Mouse (Mus musculus) intestine, embryonic 15.5 days (tissue): Measurements from ENCODE around the gene Gm20388. TPM values are rescaled to one million over a fixed set of nuclear protein-coding genes. Genes with fewer than 3 reads are reported as not detected.

Experiments used
- ATAC-seq: fragments of 200-750 bp; cut with Nextera tagmentation; 2 replicates; pipeline ENCODE4 v1.8.0; 2017; ENCODE audit warnings: moderate TSS enrichment, moderate library complexity
- H3K27ac ChIP-seq: fragments of 300-500 bp; sonication (generic); 2 replicates; pipeline ENCODE4 v1.5.1; 2015; ENCODE audit warnings: mild to moderate bottlenecking, inconsistent platforms
- H3K27me3 ChIP-seq: fragments of 300-500 bp; sonication (generic); replicated peaks from 2 replicates; pipeline ENCODE4 v1.6.1; 2015; ENCODE audit warnings: inconsistent platforms
- H3K36me3 ChIP-seq: fragments of 300-500 bp; sonication (generic); 2 replicates; pipeline ENCODE4 v1.6.1; 2015; ENCODE audit warnings: inconsistent platforms
- H3K4me1 ChIP-seq: fragments of 300-500 bp; sonication (generic); replicated peaks from 2 replicates; pipeline ENCODE4 v1.6.1; 2015; ENCODE audit warnings: inconsistent platforms
- H3K4me2 ChIP-seq: fragments of 300-500 bp; sonication (generic); replicated peaks from 2 replicates; pipeline ENCODE4 v1.6.1; 2015; ENCODE audit warnings: mild to moderate bottlenecking, inconsistent platforms
- H3K4me3 ChIP-seq: fragments of 300-500 bp; sonication (generic); replicated peaks from 2 replicates; pipeline ENCODE4 v1.5.1; 2015; ENCODE audit warnings: inconsistent platforms
- H3K9ac ChIP-seq: fragments of 300-500 bp; sonication (generic); 2 replicates; pipeline ENCODE4 v1.6.1; 2015; ENCODE audit warnings: inconsistent platforms
- H3K9me3 ChIP-seq: fragments of 300-500 bp; sonication (generic); 2 replicates; pipeline ENCODE4 v1.6.1; 2016; ENCODE audit warnings: inconsistent platforms
- WGBS: fragments of 180-500 bp; shearing (Covaris S2); methylation state at CpG from one replicate; pipeline ENCODE4 v1.1.7; 2015; 5-methylcytosine and 5-hydroxymethylcytosine counted together
- polyA plus RNA-seq: library from polyadenylated mRNA; unstranded; fragments of >200 nt; fragmentation: Nextera tagmentation; extraction: Ambion mirVana; gene quantifications from 2 replicates; pipeline ENCODE4 v1.2.1, GENCODE M21; 2015

Gene Gm20388
- polyA plus RNA-seq, 1 experiment from 2014 or later = not detected

DNA sequence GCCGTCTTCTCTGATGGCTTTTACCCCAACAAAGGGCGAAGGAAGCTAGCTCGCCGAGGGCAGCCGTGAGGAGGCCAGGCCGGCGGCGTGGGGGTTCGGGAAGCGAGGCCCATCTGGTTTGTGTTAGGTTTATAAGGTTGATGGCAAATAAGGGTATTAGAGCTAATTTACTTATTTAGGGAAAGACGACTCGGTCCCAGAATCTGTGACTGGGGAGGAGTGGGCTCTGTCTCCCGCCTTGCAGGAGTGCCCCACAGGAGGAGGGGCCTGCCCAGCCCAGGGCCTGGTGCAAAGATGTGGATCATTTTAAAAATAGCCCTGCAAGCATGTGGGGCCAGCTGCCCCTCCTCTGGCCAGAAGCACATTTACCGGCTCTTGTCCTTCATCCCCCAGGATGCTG, 928.4 kb downstream of the Gm20388 start:
- H3K36me3 ChIP-seq = no peaks in the 10 kb centered on the region
- H3K4me1 ChIP-seq = peaks cover 15% of the 10 kb centered on the region; the same call in 1 of the 2 replicates
- no peak overlapping the region for H3K4me3 ChIP-seq
- no peak overlapping the region for H3K9ac ChIP-seq
- no peaks in the 10 kb centered on the region for H3K9me3 ChIP-seq
- WGBS = 60% methylated on average over 14 of the region's 14 CpGs
- no peak for ATAC-seq
- no peak overlapping the region for H3K4me2 ChIP-seq
- H3K27me3 ChIP-seq = no peaks in the 10 kb centered on the region; the same call in 1 of the 2 replicates
- H3K27ac ChIP-seq = no peak overlapping the region

DNA sequence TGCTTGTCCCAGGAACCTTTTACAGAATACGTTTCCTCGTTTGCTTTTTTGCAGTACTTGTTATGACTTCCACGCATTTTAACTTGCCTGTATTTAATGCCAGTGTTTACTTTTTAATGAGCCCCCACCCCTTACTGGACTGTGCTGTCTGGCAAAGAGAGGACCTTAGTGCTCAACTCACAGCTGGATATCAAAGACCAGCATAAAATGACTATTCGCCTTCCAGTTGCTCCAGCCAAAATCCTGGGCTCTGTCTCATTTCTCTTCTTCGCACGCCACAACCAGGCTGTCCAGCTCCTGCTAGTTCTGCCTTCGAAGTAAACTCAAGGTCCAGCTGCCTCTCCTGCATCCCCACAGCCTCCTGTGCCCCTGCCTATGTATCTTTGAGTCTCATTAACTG, 932.4 kb downstream of the Gm20388 start:
- Histone ChIP-seq H3K4me1 (peaks cover 15% of the 10 kb centered on the region; the same call in 1 of the 2 replicates), H3K27me3 (no peaks in the 10 kb centered on the region), H3K36me3 (no peaks in the 10 kb centered on the region), H3K9me3 (no peaks in the 10 kb centered on the region), H3K4me2 (no peak overlapping the region), H3K9ac (no peak overlapping the region), H3K27ac (peak overlapping the region; percentile 32; the same call in 1 of the 2 replicates), H3K4me3 (no peak overlapping the region)
- WGBS = 37% methylated on average over 7 of the region's 7 CpGs
- no peak for ATAC-seq

DNA sequence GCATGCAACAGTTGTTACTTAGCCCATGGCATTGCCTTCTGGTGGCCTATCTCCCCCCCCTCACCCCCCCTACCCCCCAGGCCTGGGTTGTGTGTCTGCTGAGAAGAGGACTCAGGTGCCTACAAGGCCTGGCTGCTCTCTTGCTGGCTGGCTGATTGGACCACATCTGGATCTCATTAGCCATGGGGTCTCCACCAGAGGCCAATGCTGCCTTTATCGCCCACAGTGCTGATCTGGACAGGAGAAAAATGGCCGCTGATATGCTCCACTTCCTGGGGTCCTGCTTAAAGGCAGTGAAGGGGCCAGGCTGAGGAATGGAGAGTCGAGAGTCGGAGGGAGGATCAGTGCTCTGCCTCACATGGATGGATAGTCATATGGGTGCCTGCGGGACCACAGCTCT, 935.4 kb downstream of the Gm20388 start:
- H3K9ac ChIP-seq = no peak overlapping the region
- H3K27me3 ChIP-seq = no peaks in the 10 kb centered on the region
- H3K36me3 ChIP-seq = no peaks in the 10 kb centered on the region
- peaks cover 8% of the 10 kb centered on the region; the same call in 1 of the 2 replicates for H3K4me1 ChIP-seq
- ATAC-seq = no peak
- no peak overlapping the region for H3K4me2 ChIP-seq
- H3K9me3 ChIP-seq = no peaks in the 10 kb centered on the region
- H3K27ac ChIP-seq = no peak overlapping the region
- WGBS = 71% methylated on average over 5 of the region's 5 CpGs
- no peak overlapping the region for H3K4me3 ChIP-seq

DNA sequence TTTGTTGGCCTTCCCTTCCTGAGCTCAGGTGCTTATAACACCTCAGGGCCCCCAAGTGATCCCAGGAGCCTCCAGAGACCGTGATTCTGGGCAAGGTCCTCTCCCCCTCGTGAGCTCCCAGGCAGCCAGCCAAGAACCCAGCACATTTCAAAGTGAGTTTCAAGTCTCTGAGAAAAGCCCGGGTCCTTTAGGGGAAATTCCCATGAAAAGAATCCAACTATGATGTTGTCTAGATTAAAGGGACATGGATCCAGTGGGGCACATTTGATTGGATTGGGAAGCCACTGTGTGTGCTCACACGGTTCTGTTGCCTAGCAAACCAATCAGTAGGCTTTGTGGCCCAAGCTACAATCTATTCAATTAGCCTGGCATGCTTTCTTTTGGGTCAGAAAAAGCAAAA, 936.6 kb downstream of the Gm20388 start:
- no peak; the same call in 1 of the 2 replicates for ATAC-seq
- Histone ChIP-seq H3K4me2 (no peak overlapping the region), H3K36me3 (no peaks in the 10 kb centered on the region), H3K9me3 (no peaks in the 10 kb centered on the region), H3K27ac (peak overlapping the region; percentile 27; the same call in 1 of the 2 replicates), H3K4me1 (peaks cover 8% of the 10 kb centered on the region; the same call in 1 of the 2 replicates), H3K27me3 (no peaks in the 10 kb centered on the region), H3K4me3 (no peak overlapping the region), H3K9ac (no peak overlapping the region)
- 15% methylated on average over 4 of the region's 4 CpGs for WGBS

DNA sequence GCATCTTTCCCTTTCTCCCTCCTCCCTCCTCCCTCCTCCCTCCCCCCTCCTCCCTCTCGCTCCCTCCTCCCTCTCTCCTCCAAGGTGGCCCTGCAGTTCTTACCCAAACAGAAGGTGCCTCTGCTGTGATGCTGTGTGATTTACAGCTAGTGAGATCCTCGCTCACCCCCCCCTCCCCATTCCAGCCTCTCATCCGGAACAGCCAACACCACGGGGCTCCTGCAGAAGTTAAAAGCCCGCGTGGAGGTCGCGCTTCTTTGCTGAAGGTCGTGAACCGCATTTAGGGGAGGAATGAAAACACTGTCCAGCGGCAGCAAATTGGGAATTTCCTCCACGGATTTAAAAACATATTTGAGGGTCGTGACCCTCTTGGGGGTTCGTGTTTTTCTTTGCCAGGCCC, 937.1 kb downstream of the Gm20388 start:
- WGBS = 5% methylated on average over 13 of the region's 14 CpGs
- no peak for ATAC-seq

DNA sequence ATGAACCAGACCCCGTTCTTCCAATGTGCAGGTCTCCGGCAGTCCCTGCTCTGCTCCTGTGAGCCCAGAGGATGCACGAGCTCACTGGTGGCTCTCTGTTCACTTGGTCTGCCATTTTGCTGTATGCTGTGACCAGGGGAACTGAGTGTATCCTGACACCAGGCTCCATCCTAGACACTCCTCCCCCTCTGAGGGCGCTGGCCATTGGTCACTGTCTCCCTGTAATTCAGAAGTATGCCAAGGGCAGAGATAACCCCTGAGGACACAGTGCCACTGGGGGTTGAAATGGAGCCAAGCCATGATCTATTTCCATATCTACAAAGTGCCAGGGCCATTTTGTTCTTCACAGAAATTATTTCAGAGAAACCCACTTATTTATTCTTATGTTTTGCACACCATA, 937.8 kb downstream of the Gm20388 start:
- WGBS = 58% methylated on average over 4 of the region's 4 CpGs
- Histone ChIP-seq H3K27me3 (no peaks in the 10 kb centered on the region), H3K4me3 (no peak overlapping the region), H3K4me1 (peaks cover 1% of the 10 kb centered on the region; the same call in 1 of the 2 replicates), H3K9ac (no peak overlapping the region), H3K4me2 (no peak overlapping the region), H3K27ac (no peak overlapping the region), H3K9me3 (no peaks in the 10 kb centered on the region), H3K36me3 (no peaks in the 10 kb centered on the region)
- ATAC-seq = no peak

More for the DNA sequence above, 937.1 kb downstream of the Gm20388 start:
- no peak overlapping the region for H3K4me3 ChIP-seq
- peak overlapping the region; percentile 30; the same call in 1 of the 2 replicates for H3K4me2 ChIP-seq
- H3K27me3 ChIP-seq = no peaks in the 10 kb centered on the region
- H3K27ac ChIP-seq = 0 out of 2 replicates have a peak overlapping the region, but pooled peaks have one; percentile 3
- H3K36me3 ChIP-seq = no peaks in the 10 kb centered on the region
- H3K4me1 ChIP-seq = peaks cover 4% of the 10 kb centered on the region; the same call in 1 of the 2 replicates
- no peaks in the 10 kb centered on the region for H3K9me3 ChIP-seq
- H3K9ac ChIP-seq = no peak overlapping the region

DNA sequence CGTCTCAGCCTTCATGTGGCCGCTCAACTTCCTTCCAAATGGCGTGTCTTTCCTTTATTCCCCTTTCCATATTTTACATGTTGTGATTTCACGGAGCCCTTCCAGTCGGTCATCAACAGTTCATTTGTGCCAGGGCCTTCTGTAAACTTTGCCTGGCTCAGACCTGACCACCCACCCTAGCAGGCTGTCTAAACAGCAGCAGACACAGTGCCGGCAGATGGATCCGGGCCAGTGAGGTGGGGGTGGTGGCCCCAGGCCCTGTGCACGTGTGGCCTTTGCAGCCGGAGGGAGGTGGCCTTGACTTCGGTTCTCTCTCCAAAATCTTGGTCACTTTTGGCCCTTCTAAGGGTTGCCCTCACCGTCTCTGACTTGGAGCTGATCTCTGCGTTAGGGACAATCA, 940.8 kb downstream of the Gm20388 start:
- no peaks in the 10 kb centered on the region for H3K4me1 ChIP-seq
- H3K27me3 ChIP-seq = no peaks in the 10 kb centered on the region
- H3K4me3 ChIP-seq = no peak overlapping the region
- H3K36me3 ChIP-seq = no peaks in the 10 kb centered on the region
- no peak for ATAC-seq
- H3K4me2 ChIP-seq = no peak overlapping the region
- no peak overlapping the region for H3K9ac ChIP-seq
- H3K27ac ChIP-seq = no peak overlapping the region
- 66% methylated on average over 12 of the region's 12 CpGs for WGBS
- H3K9me3 ChIP-seq = no peaks in the 10 kb centered on the region

DNA sequence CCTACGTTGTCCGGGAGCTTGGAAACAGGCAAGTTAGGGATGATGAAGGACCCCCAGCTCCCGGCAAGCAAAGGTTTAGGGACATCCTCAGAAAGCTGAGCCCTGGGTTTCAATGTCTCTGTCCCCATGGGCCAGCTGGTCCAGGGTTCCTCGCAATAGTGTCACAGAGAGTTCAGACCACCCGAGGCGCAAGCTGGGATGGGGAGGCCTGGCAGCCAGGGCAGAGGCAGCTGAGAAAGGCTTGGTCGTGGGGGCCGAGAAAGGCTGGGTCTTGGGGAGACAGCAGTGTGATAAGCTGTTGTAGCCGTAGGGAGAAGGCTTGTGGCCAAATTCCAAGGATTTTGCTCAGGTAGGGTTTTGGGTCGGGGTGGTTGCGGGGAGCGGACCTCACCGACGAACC, 949.2 kb downstream of the Gm20388 start:
- H3K9me3 ChIP-seq = no peaks in the 10 kb centered on the region
- 54% methylated on average over 14 of the region's 14 CpGs for WGBS
- no peaks in the 10 kb centered on the region for H3K36me3 ChIP-seq
- H3K4me2 ChIP-seq = peak overlapping the region; percentile 14; the same call in 1 of the 2 replicates
- ATAC-seq = no peak
- H3K9ac ChIP-seq = no peak overlapping the region
- peaks cover 20% of the 10 kb centered on the region for H3K4me1 ChIP-seq
- H3K27me3 ChIP-seq = no peaks in the 10 kb centered on the region
- H3K4me3 ChIP-seq = no peak overlapping the region
- H3K27ac ChIP-seq = peak overlapping the region; percentile 94

DNA sequence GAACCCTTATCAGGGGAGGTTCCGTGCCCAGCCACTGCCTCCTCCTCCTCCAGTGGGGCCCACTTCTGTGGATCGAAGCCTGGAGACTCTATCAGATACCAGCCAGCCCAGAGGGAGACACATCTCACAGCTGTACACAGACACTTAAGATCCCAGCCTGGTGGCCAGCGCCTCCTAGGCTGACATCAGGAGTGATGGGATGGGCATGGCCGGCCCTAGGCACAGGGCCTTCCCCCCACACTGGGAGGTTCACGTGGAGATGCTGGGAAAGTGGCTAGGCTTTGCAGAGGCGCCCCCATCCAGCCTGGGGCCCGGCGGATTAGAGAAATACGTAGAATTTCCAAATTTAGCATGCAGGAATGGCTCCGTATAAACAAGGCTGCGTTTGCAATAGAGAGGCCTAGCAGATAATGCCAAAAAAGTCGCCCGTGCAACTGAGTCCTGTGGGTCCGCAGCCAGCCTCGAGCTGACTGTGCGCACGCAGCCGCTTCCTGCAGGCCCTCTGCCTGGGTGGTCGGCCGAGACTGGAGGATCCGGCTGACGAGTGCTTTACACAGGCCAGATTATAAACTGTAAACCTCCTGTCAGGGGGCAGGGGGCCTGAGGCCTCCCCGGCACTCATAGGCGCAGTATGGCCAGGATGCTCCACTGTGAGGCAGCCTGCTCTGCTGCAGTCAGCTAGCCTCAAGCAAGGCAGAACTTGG, 949.9 kb downstream of the Gm20388 start:
- Histone ChIP-seq H3K27ac (peak overlapping the region; percentile 94), H3K9ac (peak overlapping the region; percentile 8; the same call in 1 of the 2 replicates)
- ATAC-seq = peak; percentile 90

DNA sequence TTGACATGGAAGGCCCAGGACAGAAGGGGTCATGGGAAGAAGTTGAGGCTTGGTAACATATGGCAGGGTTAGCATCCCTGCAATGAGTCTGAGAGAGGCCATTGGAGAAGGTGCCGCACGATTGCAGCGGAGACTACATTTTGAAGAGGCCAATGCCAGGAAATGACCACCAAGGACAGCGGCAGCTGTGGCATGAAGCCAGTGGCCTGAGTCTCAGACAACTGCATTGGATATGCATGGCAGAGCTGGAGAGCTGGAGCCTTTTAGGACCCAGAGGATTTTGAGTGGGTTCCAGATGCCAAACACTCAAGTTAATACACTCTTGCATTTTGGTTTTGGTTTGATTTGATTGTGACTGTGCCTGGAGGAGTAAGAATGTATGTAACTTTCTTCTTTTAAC, 953.0 kb downstream of the Gm20388 start:
- 89% methylated on average over 4 of the region's 4 CpGs for WGBS
- H3K4me2 ChIP-seq = no peak overlapping the region
- H3K27ac ChIP-seq = no peak overlapping the region
- H3K27me3 ChIP-seq = no peaks in the 10 kb centered on the region
- no peak overlapping the region for H3K9ac ChIP-seq
- no peak for ATAC-seq
- no peaks in the 10 kb centered on the region for H3K9me3 ChIP-seq
- H3K36me3 ChIP-seq = no peaks in the 10 kb centered on the region
- no peak overlapping the region for H3K4me3 ChIP-seq
- H3K4me1 ChIP-seq = peaks cover 27% of the 10 kb centered on the region

More for the DNA sequence above, 949.9 kb downstream of the Gm20388 start:
- Histone ChIP-seq H3K4me2 (peak overlapping the region; percentile 14; the same call in 1 of the 2 replicates), H3K4me1 (peaks cover 20% of the 10 kb centered on the region), H3K4me3 (no peak overlapping the region), H3K27me3 (no peaks in the 10 kb centered on the region), H3K36me3 (no peaks in the 10 kb centered on the region), H3K9me3 (no peaks in the 10 kb centered on the region)
- 25% methylated on average over 24 of the region's 24 CpGs for WGBS

DNA sequence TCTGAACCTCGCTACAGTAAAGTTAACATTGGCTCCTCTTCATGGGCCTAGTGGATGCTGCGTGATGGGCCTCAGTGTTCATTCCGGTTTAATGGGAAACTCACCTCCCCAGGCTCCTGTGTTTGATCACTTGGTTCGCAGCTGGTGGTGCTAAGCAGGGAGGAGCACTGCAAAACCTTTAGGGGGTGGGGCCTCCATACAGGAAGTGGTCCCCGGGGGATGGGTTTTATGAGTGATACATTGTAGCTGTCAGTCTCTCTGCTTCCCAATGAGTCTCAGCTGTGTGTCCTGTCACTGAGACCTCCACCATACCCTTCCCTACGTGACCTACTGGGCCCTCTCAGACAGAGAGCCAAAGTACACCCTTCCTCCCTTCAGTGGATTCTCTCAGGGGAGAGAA, 956.7 kb downstream of the Gm20388 start:
- no peak overlapping the region for H3K27ac ChIP-seq
- H3K4me2 ChIP-seq = no peak overlapping the region

DNA sequence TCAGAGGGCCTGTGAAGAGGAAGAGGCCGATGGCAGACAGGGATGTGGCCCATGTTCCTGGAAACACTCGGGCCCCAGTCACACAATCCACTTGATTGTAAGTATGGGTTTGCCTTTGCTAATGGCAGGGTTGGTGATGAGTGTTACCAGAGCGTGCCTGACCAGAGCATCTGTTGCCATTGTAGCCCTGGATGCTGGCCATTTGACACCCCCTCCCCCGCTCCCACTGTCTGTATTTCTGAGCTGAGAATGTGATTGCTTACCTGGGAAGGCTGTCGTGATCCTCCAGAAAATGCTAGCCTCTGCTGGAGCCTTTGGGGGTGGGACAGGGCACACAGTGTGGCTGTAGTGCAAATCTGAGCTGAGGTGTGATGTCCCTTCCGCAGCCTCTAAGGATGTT, 962.0 kb downstream of the Gm20388 start:
- 75% methylated on average over 6 of the region's 6 CpGs for WGBS

More for the DNA sequence above, 956.7 kb downstream of the Gm20388 start:
- Histone ChIP-seq H3K36me3 (no peaks in the 10 kb centered on the region), H3K27me3 (no peaks in the 10 kb centered on the region), H3K4me3 (no peak overlapping the region), H3K4me1 (peaks cover 15% of the 10 kb centered on the region; the same call in 1 of the 2 replicates), H3K9me3 (no peaks in the 10 kb centered on the region), H3K9ac (no peak overlapping the region)
- WGBS = 49% methylated on average over 6 of the region's 6 CpGs
- ATAC-seq = 0 out of 2 replicates have a peak, but pooled peaks have one; percentile 15

More for the DNA sequence above, 962.0 kb downstream of the Gm20388 start:
- no peak overlapping the region for H3K27ac ChIP-seq
- H3K36me3 ChIP-seq = no peaks in the 10 kb centered on the region
- no peaks in the 10 kb centered on the region for H3K9me3 ChIP-seq
- no peak for ATAC-seq
- H3K9ac ChIP-seq = no peak overlapping the region
- H3K4me1 ChIP-seq = peaks cover 7% of the 10 kb centered on the region; the same call in 1 of the 2 replicates
- H3K4me3 ChIP-seq = no peak overlapping the region
- H3K27me3 ChIP-seq = peaks cover 3% of the 10 kb centered on the region; the same call in 1 of the 2 replicates
- H3K4me2 ChIP-seq = no peak overlapping the region
